Mouse (Mus musculus) CD4-positive, CD25-positive, alpha-beta regulatory T cell (primary cell): ENCODE data around the gene H2-Q6. TPM values are rescaled to one million over a fixed set of nuclear protein-coding genes. Genes with fewer than 3 reads are reported as not detected.

ENCODE experiments used
- polyA plus RNA-seq: library from polyadenylated mRNA; unstranded; fragments of 100-300 nt; shearing (Covaris generic); gene quantifications from one replicate; pipeline ENCODE4 v1.2.1, GENCODE M21; 2017

Gene H2-Q6
- polyA plus RNA-seq, result 632 TPM

GRCm38 (mm10) chr17:35424624-35425416 lies at the start of gene H2-Q6:
Gene H2-Q6, plus strand, starts transcription at chr17:35424850.

GRCm38 (mm10) chr17:35379369-35379728 lies 45.3 kb upstream of the H2-Q6 start, which contains the start of gene H2-Q4:
Gene H2-Q4, plus strand, starts transcription at chr17:35379617.

GRCm38 (mm10) chr17:35438885-35439284 lies 14.2 kb downstream of the H2-Q6 start, which contains the start of gene H2-Q7:
Gene H2-Q7, plus strand, starts transcription at chr17:35439155.

GRCm38 (mm10) chr17:35469842-35470751 lies 45.4 kb downstream of the H2-Q6 start, which contains the start of gene H2-Q10:
Gene H2-Q10, plus strand, starts transcription at chr17:35470089.

Other genes with a start within 250 kb of the H2-Q6 start
- 2.2 TPM for gene Aif1, start 248.8 kb upstream of the H2-Q6 start, polyA plus RNA-seq
- gene Lst1, start 236.4 kb upstream of the H2-Q6 start, polyA plus RNA-seq, result 8.7 TPM
- gene Ltb, start 230.4 kb upstream of the H2-Q6 start, polyA plus RNA-seq, result 2,032 TPM
- gene Tnf, start 222.8 kb upstream of the H2-Q6 start, polyA plus RNA-seq, result 40.7 TPM
- 158 TPM for gene Lta, start 219.5 kb upstream of the H2-Q6 start, polyA plus RNA-seq
- 1.4 TPM for gene Gm16181, start 204.0 kb upstream of the H2-Q6 start, polyA plus RNA-seq
- gene Atp6v1g2, start 191.2 kb upstream of the H2-Q6 start, polyA plus RNA-seq, result 5.4 TPM
- gene Nfkbil1, start 189.1 kb upstream of the H2-Q6 start, polyA plus RNA-seq, result 22.3 TPM
- 249 TPM for gene Ddx39b, start 183.1 kb upstream of the H2-Q6 start, polyA plus RNA-seq
- gene H2-D1, start 162.1 kb upstream of the H2-Q6 start, polyA plus RNA-seq, result 5,785 TPM
- gene H2-Q1, start 104.4 kb upstream of the H2-Q6 start, polyA plus RNA-seq, result 0.17 TPM
- gene H2-Q2, start 82.6 kb upstream of the H2-Q6 start, polyA plus RNA-seq, result 12.5 TPM
- gene H2-Q4, start 45.2 kb upstream of the H2-Q6 start, polyA plus RNA-seq, result 40.5 TPM
- 2,029 TPM for gene H2-Q7, start 14.3 kb downstream of the H2-Q6 start, polyA plus RNA-seq
- gene H2-Q10, start 45.2 kb downstream of the H2-Q6 start, polyA plus RNA-seq, result 20.6 TPM
- 0.13 TPM for gene Pou5f1, start 81.2 kb downstream of the H2-Q6 start, polyA plus RNA-seq
- gene Tcf19, start 92.0 kb downstream of the H2-Q6 start, polyA plus RNA-seq, result 14.8 TPM
- gene Cchcr1, start 92.2 kb downstream of the H2-Q6 start, polyA plus RNA-seq, result 9.9 TPM
- gene Psors1c2, start 108.4 kb downstream of the H2-Q6 start, polyA plus RNA-seq, result not detected
- not detected for gene Cdsn, start 127.3 kb downstream of the H2-Q6 start, polyA plus RNA-seq
- gene 2300002M23Rik, start 142.6 kb downstream of the H2-Q6 start, polyA plus RNA-seq, result not detected
- not detected for gene Sfta2, start 176.7 kb downstream of the H2-Q6 start, polyA plus RNA-seq
- gene Gm9573, start 201.8 kb downstream of the H2-Q6 start, polyA plus RNA-seq, result not detected
- gene Mucl3, start 218.8 kb downstream of the H2-Q6 start, polyA plus RNA-seq, result 0.07 TPM
- gene Vars2, start 242.7 kb downstream of the H2-Q6 start, polyA plus RNA-seq, result 36.5 TPM
- gene Gtf2h4, start 248.9 kb downstream of the H2-Q6 start, polyA plus RNA-seq, result 31.0 TPM